Mouse (Mus musculus) heart, postnatal 25 days (tissue): ENCODE measurements at regions not wholly inside any gene's neighbourhood (a gene's known extent, or its start where the extent isn't known, plus 50 kb on each side); places are given as distances from the start of the nearest gene placed in this dataset.

Experiments
- DNase-seq: peaks from one replicate; pipeline ENCODE4 v3.0.0; 2022; ENCODE audit warnings: low spot score
- intact Hi-C: fragments of 180-260 bp; cut with DNase I; formaldehyde crosslinking; loops from one replicate; pipeline ENCODE4 v1.15.1; 2025

- intact Hi-C loops = no loop called here
- no peak for DNase-seq
Observed at GRCm38 (mm10) chr4:137216908-137217497, 60.3 kb upstream of the Wnt4 start.

GRCm38 (mm10) chr4:137214573-137214972, 62.7 kb upstream of the Wnt4 start:
- no peak for DNase-seq
- intact Hi-C loops = no loop called here

- intact Hi-C loops = no loop called here
- DNase-seq = no peak
Observed at GRCm38 (mm10) chr4:137212846-137213245, 64.4 kb upstream of the Wnt4 start.

GRCm38 (mm10) chr4:137212106-137212505, 65.2 kb upstream of the Wnt4 start:
- DNase-seq = no peak
- intact Hi-C loops = no loop called here

- no peak for DNase-seq
- intact Hi-C loops = no loop called here
Observed at GRCm38 (mm10) chr4:137211288-137211687, 66.0 kb upstream of the Wnt4 start.

GRCm38 (mm10) chr4:137210525-137210924, 66.8 kb upstream of the Wnt4 start:
- no peak for DNase-seq
- intact Hi-C loops = no loop called here

GRCm38 (mm10) chr4:137200968-137201367, 76.3 kb upstream of the Wnt4 start:
- intact Hi-C loops = no loop called here
- DNase-seq = no peak

- intact Hi-C loops = no loop called here
- no peak for DNase-seq
Observed at GRCm38 (mm10) chr4:137200426-137200825, 76.9 kb upstream of the Wnt4 start.

GRCm38 (mm10) chr4:137196491-137196974, 80.8 kb upstream of the Wnt4 start:
- intact Hi-C loops = no loop called here

GRCm38 (mm10) chr4:137194106-137194505, 83.2 kb upstream of the Wnt4 start:
- DNase-seq = no peak
- intact Hi-C loops = no loop called here

More at GRCm38 (mm10) chr4:137196491-137196974, 80.8 kb upstream of the Wnt4 start:
- DNase-seq = no peak

GRCm38 (mm10) chr4:137190625-137191024, 86.7 kb upstream of the Wnt4 start:
- intact Hi-C loops = no loop called here
- DNase-seq = no peak

GRCm38 (mm10) chr4:137189801-137190200, 87.5 kb upstream of the Wnt4 start:
- intact Hi-C loops = no loop called here
- DNase-seq = no peak

- intact Hi-C loops = no loop called here
- DNase-seq = no peak
Observed at GRCm38 (mm10) chr4:137189058-137189457, 88.2 kb upstream of the Wnt4 start.

GRCm38 (mm10) chr4:137187592-137187991, 89.7 kb upstream of the Wnt4 start:
- intact Hi-C loops = no loop called here
- DNase-seq = no peak

- no peak for DNase-seq
- intact Hi-C loops = no loop called here
Observed at GRCm38 (mm10) chr4:137187051-137187450, 90.2 kb upstream of the Wnt4 start.

GRCm38 (mm10) chr4:137185001-137185400, 92.3 kb upstream of the Wnt4 start:
- intact Hi-C loops = no loop called here
- no peak for DNase-seq

- intact Hi-C loops = loop anchor here (5.0 kb wide), 1 partner anchor 89 kb away; no protein-coding TSS in a partner anchor
- DNase-seq = no peak
Observed at GRCm38 (mm10) chr4:137183181-137183850, 94.0 kb upstream of the Wnt4 start.

GRCm38 (mm10) chr4:137182547-137182946, 94.7 kb upstream of the Wnt4 start:
- intact Hi-C loops = loop anchor here (5.0 kb wide), 1 partner anchor 90 kb away; no protein-coding TSS in a partner anchor
- no peak for DNase-seq

GRCm38 (mm10) chr4:137181252-137181651, 96.0 kb upstream of the Wnt4 start:
- no peak for DNase-seq
- intact Hi-C loops = loop anchor here (5.0 kb wide), 1 partner anchor 91 kb away; no protein-coding TSS in a partner anchor

GRCm38 (mm10) chr4:137180083-137180482, 97.2 kb upstream of the Wnt4 start:
- no peak for DNase-seq
- intact Hi-C loops = loop anchor here (5.0 kb wide), 1 partner anchor 92 kb away; no protein-coding TSS in a partner anchor

GRCm38 (mm10) chr4:137178833-137179232, 98.5 kb upstream of the Wnt4 start:
- intact Hi-C loops = no loop called here
- DNase-seq = no peak
